Comparison of ENCODE assay signal across 18 mouse cellular contexts in the genomic region with DNA sequence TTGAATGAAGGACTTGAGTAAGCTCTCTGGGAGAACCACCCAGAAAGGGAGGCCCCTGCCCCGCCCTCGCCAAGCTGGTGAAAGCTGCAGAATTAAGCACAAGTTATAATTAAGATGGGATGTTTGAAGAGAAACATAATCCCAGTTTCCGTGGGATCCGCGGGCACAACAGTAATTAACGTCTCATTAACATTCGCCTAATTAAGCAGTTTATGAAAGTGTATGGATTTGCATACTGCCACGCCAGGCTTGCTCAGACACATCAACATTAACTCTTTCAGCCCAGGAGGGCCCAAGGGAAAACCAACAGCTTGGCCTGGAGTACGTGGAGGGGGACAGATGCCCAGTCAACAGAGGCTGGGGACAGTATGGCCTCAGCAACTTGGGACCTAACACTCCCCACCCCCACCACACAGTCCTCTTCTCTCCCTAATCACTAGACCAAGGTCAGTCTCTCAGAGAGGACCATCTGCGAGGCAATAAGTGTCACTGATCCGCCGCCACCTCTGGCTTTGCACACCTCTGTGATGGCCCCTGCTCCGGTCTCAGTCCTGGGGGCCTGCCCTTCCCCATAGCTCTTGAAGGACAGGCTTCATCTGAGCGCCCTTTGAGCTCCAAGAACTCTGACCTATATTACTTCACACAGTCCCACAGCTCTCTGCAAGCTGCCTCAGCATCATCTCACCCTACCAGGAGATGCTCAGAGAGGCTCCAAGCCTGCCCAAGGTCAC. TPM values are rescaled to one million over a fixed set of nuclear protein-coding genes. Genes with fewer than 3 reads are reported as not detected.
DNase-seq lines count a peak whose midpoint lies in the region; ATAC-seq and TF ChIP-seq lines count a peak whose summit lies in the region.
"Had no signal": no experiment of that assay in that cellular context is flagged by ENCODE, and none has a peak within 500 bp of the region (broad histone marks: within the 10 kb centered on the region; RNA-seq: fewer than 3 reads in every experiment).

No protein-coding gene starts in this region.

- TF ChIP-seq POLR2A in lung, adult 2 months (IDR thresholded peaks at IDR 0.05; ENCODE audit: borderline replicate concordance, extremely low read depth, low read depth, low read length): no peak

- no peaks in the 10 kb centered on the region for H3K27me3 ChIP-seq in midbrain, embryonic 14.5 days (ENCODE audit: control insufficient read depth, insufficient read depth, low read length)
- H3K27me3 ChIP-seq in midbrain, embryonic 11.5 days (ENCODE audit: control insufficient read depth, insufficient read depth, low read length): no peaks in the 10 kb centered on the region
- H3K27me3 ChIP-seq in embryonic facial prominence, embryonic 15.5 days: 0 out of 2 replicates have a peak, but pooled peaks cover 3% of the 10 kb centered on the region
- H3K27me3 ChIP-seq in forebrain, embryonic 14.5 days (replicated peaks; ENCODE audit: control insufficient read depth, insufficient read depth, low read length): peaks cover 42% of the 10 kb centered on the region
- no peaks in the 10 kb centered on the region for H3K27me3 ChIP-seq in midbrain, embryonic 15.5 days (replicated peaks)
- H3K27me3 ChIP-seq: liver, embryonic 12.5 days had no signal

- DNase-seq in midbrain, embryonic 14.5 days: peak; percentile 59
- DNase-seq in midbrain, embryonic 11.5 days (ENCODE audit: low spot score, missing footprints): no peak
- DNase-seq in forebrain, embryonic 14.5 days (ENCODE audit: low spot score): peak; percentile 93
- no peak for DNase-seq in lung, adult 2 months
- DNase-seq: cerebellum, adult 9-11 months; gastrocnemius, postnatal 36 days; heart, postnatal 10 days; layer of hippocampus, postnatal 36 days; thymus, postnatal 4 days had no signal

- H3K27ac ChIP-seq in midbrain, embryonic 14.5 days (replicated peaks; ENCODE audit: low read depth, low read length): no peak overlapping the region
- no peak overlapping the region for H3K27ac ChIP-seq in midbrain, embryonic 11.5 days (ENCODE audit: low read depth, low read length)
- H3K27ac ChIP-seq in embryonic facial prominence, embryonic 15.5 days (replicated peaks): no peak overlapping the region
- H3K27ac ChIP-seq in forebrain, embryonic 14.5 days (ENCODE audit: low read depth, low read length): no peak overlapping the region
- H3K27ac ChIP-seq in midbrain, embryonic 15.5 days: no peak overlapping the region
- H3K27ac ChIP-seq: heart, embryonic 10.5 days; kidney, embryonic 15.5 days; limb, embryonic 10.5 days; liver, embryonic 12.5 days had no signal

- no peak for TF ChIP-seq CTCF in lung, adult 2 months (IDR thresholded peaks at IDR 0.05; ENCODE audit: insufficient read depth, low read length)

- H3K4me1 ChIP-seq in midbrain, embryonic 14.5 days (ENCODE audit: control insufficient read depth, insufficient read depth, low read length): peaks cover 11% of the 10 kb centered on the region
- no peaks in the 10 kb centered on the region for H3K4me1 ChIP-seq in midbrain, embryonic 11.5 days (ENCODE audit: control insufficient read depth, insufficient read depth, low read length)
- no peaks in the 10 kb centered on the region for H3K4me1 ChIP-seq in embryonic facial prominence, embryonic 15.5 days
- H3K4me1 ChIP-seq in forebrain, embryonic 14.5 days (ENCODE audit: control insufficient read depth, insufficient read depth, low read length): peaks cover 13% of the 10 kb centered on the region
- peaks cover 22% of the 10 kb centered on the region for H3K4me1 ChIP-seq in midbrain, embryonic 15.5 days
- no peaks in the 10 kb centered on the region for H3K4me1 ChIP-seq in lung, adult 2 months (ENCODE audit: control insufficient read depth, insufficient read depth, low read length)
- H3K4me1 ChIP-seq: kidney, embryonic 15.5 days; liver, embryonic 12.5 days had no signal

- no peak overlapping the region for H3K4me3 ChIP-seq in midbrain, embryonic 14.5 days (replicated peaks; ENCODE audit: low read depth, low read length)
- H3K4me3 ChIP-seq in midbrain, embryonic 11.5 days (ENCODE audit: low read depth, low read length): no peak overlapping the region
- no peak overlapping the region for H3K4me3 ChIP-seq in embryonic facial prominence, embryonic 15.5 days (replicated peaks)
- no peak overlapping the region for H3K4me3 ChIP-seq in forebrain, embryonic 14.5 days (ENCODE audit: low read depth, low read length)
- H3K4me3 ChIP-seq in midbrain, embryonic 15.5 days: no peak overlapping the region
- no peak overlapping the region for H3K4me3 ChIP-seq in lung, adult 2 months (replicated peaks; ENCODE audit: extremely low read depth, low read depth, low read length)
- H3K4me3 ChIP-seq: heart, embryonic 10.5 days; kidney, embryonic 15.5 days; limb, embryonic 10.5 days; liver, embryonic 12.5 days had no signal

- H3K9me3 ChIP-seq in midbrain, embryonic 14.5 days (ENCODE audit: control insufficient read depth, low read length): no peaks in the 10 kb centered on the region
- no peaks in the 10 kb centered on the region for H3K9me3 ChIP-seq in midbrain, embryonic 11.5 days (ENCODE audit: control insufficient read depth, low read length)
- no peaks in the 10 kb centered on the region for H3K9me3 ChIP-seq in embryonic facial prominence, embryonic 15.5 days (replicated peaks)
- no peaks in the 10 kb centered on the region for H3K9me3 ChIP-seq in forebrain, embryonic 14.5 days (replicated peaks; ENCODE audit: control insufficient read depth, low read length)
- no peaks in the 10 kb centered on the region for H3K9me3 ChIP-seq in midbrain, embryonic 15.5 days
- H3K9me3 ChIP-seq: G1E; heart, embryonic 10.5 days; kidney, embryonic 15.5 days; limb, embryonic 10.5 days; liver, embryonic 12.5 days had no signal

- H3K36me3 ChIP-seq in midbrain, embryonic 14.5 days (ENCODE audit: control insufficient read depth, insufficient read depth, low read length): no peaks in the 10 kb centered on the region
- no peaks in the 10 kb centered on the region for H3K36me3 ChIP-seq in midbrain, embryonic 11.5 days (ENCODE audit: control insufficient read depth, insufficient read depth, low read length)
- no peaks in the 10 kb centered on the region for H3K36me3 ChIP-seq in embryonic facial prominence, embryonic 15.5 days
- no peaks in the 10 kb centered on the region for H3K36me3 ChIP-seq in forebrain, embryonic 14.5 days (ENCODE audit: control insufficient read depth, insufficient read depth, low read length)
- H3K36me3 ChIP-seq in midbrain, embryonic 15.5 days (replicated peaks): no peaks in the 10 kb centered on the region
- H3K36me3 ChIP-seq: G1E; heart, embryonic 10.5 days; kidney, embryonic 15.5 days; limb, embryonic 10.5 days; liver, embryonic 12.5 days had no signal

- no peak overlapping the region for H3K4me2 ChIP-seq in midbrain, embryonic 14.5 days (ENCODE audit: low read length)
- no peak overlapping the region for H3K4me2 ChIP-seq in midbrain, embryonic 11.5 days
- no peak overlapping the region for H3K4me2 ChIP-seq in embryonic facial prominence, embryonic 15.5 days (replicated peaks)
- H3K4me2 ChIP-seq in forebrain, embryonic 14.5 days (ENCODE audit: low read length): no peak overlapping the region
- H3K4me2 ChIP-seq in midbrain, embryonic 15.5 days: no peak overlapping the region
- H3K4me2 ChIP-seq: kidney, embryonic 15.5 days; liver, embryonic 12.5 days had no signal

- no peak overlapping the region for H3K9ac ChIP-seq in midbrain, embryonic 14.5 days (replicated peaks; ENCODE audit: low read length)
- no peak overlapping the region for H3K9ac ChIP-seq in midbrain, embryonic 11.5 days (ENCODE audit: low read length)
- no peak overlapping the region for H3K9ac ChIP-seq in embryonic facial prominence, embryonic 15.5 days
- no peak overlapping the region for H3K9ac ChIP-seq in forebrain, embryonic 14.5 days (ENCODE audit: low read length)
- H3K9ac ChIP-seq in midbrain, embryonic 15.5 days: no peak overlapping the region
- H3K9ac ChIP-seq: kidney, embryonic 15.5 days; liver, embryonic 12.5 days had no signal

- WGBS in midbrain, embryonic 14.5 days: 57% methylated on average over 14 of the region's 14 CpGs
- WGBS in midbrain, embryonic 11.5 days: 69% methylated on average over 14 of the region's 14 CpGs
- WGBS in embryonic facial prominence, embryonic 15.5 days: 61% methylated on average over 14 of the region's 14 CpGs
- 25% methylated on average over 14 of the region's 14 CpGs for WGBS in forebrain, embryonic 14.5 days
- 58% methylated on average over 14 of the region's 14 CpGs for WGBS in midbrain, embryonic 15.5 days
- WGBS in lung, adult 2 months: 77% methylated on average over 14 of the region's 14 CpGs

- ATAC-seq in midbrain, embryonic 14.5 days (ENCODE audit: low FRiP score, low TSS enrichment): peak; percentile 40; the same call in 1 of the 2 replicates
- no peak for ATAC-seq in midbrain, embryonic 11.5 days (ENCODE audit: low FRiP score)
- ATAC-seq in embryonic facial prominence, embryonic 15.5 days (ENCODE audit: insufficient number of reproducible peaks, low FRiP score, low TSS enrichment, low read depth): 0 out of 2 replicates have a peak, but pooled peaks have one; percentile 15
- ATAC-seq in forebrain, embryonic 14.5 days: peak; percentile 93
- ATAC-seq in midbrain, embryonic 15.5 days (replicated peaks): peak; percentile 64
- no peak for ATAC-seq in erythroblast, adult 5-6 weeks (replicated peaks; ENCODE audit: low FRiP score, poor library complexity, severe bottlenecking)
- ATAC-seq: liver, embryonic 12.5 days had no signal

RNA-seq across cellular contexts. Expression of a gene that starts 49.9 kb away (rescaled TPM):
- polyA plus RNA-seq in midbrain, embryonic 14.5 days (2014; fragmentation: Nextera tagmentation; extraction: Ambion mirVana): 49.4 and 72.2 TPM in 2 replicates
- 4.3 and 5.7 TPM in 2 replicates for polyA plus RNA-seq in midbrain, embryonic 11.5 days (2014; fragmentation: Nextera tagmentation; extraction: Ambion mirVana)
- polyA plus RNA-seq in embryonic facial prominence, embryonic 15.5 days (2015; fragmentation: Nextera tagmentation; extraction: Ambion mirVana): 7.6 and 8.9 TPM in 2 replicates
- 19.0 and 26.7 TPM in 2 replicates for polyA plus RNA-seq in forebrain, embryonic 14.5 days (2014; fragmentation: Nextera tagmentation; extraction: Ambion mirVana)
- polyA plus RNA-seq in midbrain, embryonic 15.5 days (2015; fragmentation: Nextera tagmentation; extraction: Ambion mirVana): 77.8 and 83.1 TPM in 2 replicates
- total RNA-seq in erythroblast, adult 5-6 weeks (2015; ENCODE audit: low replicate concordance): not detected in 2 replicates
- total RNA-seq in erythroblast, adult 5-6 weeks (2017; ENCODE audit: low replicate concordance): not detected in 2 replicates
- polyA plus RNA-seq in lung, adult 2 months (2012; rRNA removed): 4.4 and 6.8 TPM in 2 replicates
- total RNA-seq: megakaryocyte progenitor cell, adult 5-6 weeks had no signal
- polyA plus RNA-seq: G1E had no signal

Comparison
In these comparisons a context has a peak if more than half of its experiments do, and no peak if none do; other contexts are left out.
1. ATAC-seq: peak in midbrain, embryonic 14.5 days (single experiment), embryonic facial prominence, embryonic 15.5 days (single experiment), forebrain, embryonic 14.5 days (single experiment) and midbrain, embryonic 15.5 days (single experiment); none in midbrain, embryonic 11.5 days (single experiment) and erythroblast, adult 5-6 weeks (single experiment).
2. DNase-seq: peak in midbrain, embryonic 14.5 days (single experiment) and forebrain, embryonic 14.5 days (single experiment); none in midbrain, embryonic 11.5 days (single experiment) and lung, adult 2 months (single experiment).